Mouse (Mus musculus): ENCODE results near the gene Irf2bp1. TPM values are rescaled to one million over a fixed set of nuclear protein-coding genes. Genes with fewer than 3 reads are reported as not detected.

The Irf2bp1 gene
- 23.1 and 50.9 TPM in 2 replicates for polyA plus RNA-seq (2012; rRNA removed; ENCODE audit: low replicate concordance)

GRCm38 (mm10) chr7:19003902-19004630 is at the start of gene Irf2bp1:
TSS of gene Irf2bp1 (plus strand) at chr7:19004044.

DNA sequence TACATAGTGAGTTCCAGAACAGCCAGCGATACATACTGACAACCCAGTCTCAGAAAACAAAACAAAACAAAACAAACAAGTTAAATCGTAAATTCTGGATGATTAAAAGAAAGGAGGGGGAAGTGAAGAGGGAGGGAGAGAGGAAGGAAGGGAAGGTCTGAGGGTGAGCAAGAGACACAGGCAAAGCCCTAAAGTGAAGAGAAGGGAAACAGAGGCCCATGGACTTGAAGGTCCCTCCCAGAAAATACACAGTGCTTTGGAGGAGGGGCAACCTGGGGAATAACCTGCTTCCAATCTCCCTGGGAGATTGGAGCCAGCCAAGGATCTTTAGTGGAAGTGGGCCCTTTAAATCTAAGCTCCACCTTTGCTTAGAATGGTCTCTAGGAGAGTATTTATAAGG is 16.7 kb upstream of the Irf2bp1 start, which contains the start of gene Nanos2:
Nanos2 (plus strand) TSS at position 301 of the 400 bp plus-strand sequence.

DNA sequence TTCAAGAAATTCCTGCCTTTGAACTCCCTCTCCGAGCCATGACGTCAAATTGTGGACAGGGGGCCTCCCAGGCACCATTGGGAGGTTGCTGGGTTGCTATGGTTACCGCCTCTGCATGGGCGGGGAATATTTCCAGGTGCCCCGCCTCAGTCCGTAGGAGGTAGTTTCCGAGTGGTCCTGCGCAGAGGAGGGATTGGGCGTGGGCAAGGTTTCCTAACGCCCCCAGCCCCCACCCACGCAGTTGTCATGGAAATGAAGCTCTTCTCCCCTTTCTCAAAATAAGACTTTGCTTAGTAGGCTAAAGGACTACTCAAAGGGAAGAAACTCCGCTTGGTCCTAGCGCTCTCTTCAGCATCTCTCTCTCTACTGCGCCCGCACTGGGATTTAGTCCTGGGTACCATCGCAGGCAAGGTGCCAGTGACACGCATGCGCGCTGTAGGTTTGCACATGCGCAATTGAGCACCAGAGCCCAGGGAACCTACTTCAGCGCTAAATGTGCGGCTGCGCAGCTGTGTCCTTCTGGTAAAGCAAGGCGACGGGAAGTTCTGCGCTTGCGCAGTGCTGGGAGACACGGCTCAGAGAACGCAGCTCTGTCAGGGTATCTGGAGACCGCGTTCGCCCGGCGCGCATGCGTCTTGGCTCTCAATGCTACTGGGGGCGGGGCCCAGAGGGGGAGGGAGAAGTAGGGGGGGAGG is 13.1 kb upstream of the Irf2bp1 start, which contains the start of gene Mypop:
Mypop (plus strand) TSS at position 645 of the 695 bp plus-strand sequence.

GRCm38 (mm10) chr7:19023357-19023814 is 19.5 kb downstream of the Irf2bp1 start, which contains the start of gene Foxa3:
TSS of gene Foxa3 (minus strand) at chr7:19023538.

DNA sequence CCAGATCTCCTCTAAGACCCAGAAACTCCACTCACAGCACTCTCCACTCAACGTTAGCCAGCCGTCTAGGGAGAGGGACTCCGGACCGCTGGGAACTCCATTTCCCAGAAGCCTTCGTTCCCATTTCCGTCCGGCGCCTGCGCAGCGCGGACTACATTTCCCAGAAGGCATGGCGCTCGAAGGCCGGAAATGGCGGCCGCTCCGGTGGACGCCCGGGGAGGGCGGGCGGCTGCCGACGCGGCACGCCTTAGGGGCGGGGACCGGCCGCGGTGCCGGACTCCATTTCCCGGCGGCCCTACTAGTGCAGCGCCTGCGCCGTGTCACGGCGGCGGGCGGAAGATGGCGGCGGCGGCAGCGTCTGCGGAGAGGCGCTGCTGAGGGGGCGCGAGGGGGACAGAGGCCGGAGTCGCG is 20.3 kb downstream of the Irf2bp1 start, which contains the start of gene Sympk:
Sympk (plus strand) TSS at position 282 of the 411 bp plus-strand sequence.

GRCm38 (mm10) chr7:19054047-19054776 is 50.4 kb downstream of the Irf2bp1 start, which contains the start of gene Rsph6a:
TSS of gene Rsph6a (plus strand) at chr7:19054690.

Other genes with a start within 250 kb of the Irf2bp1 start
- not detected in 2 replicates for gene Psg19, start 205.5 kb upstream of the Irf2bp1 start, polyA plus RNA-seq (2012; rRNA removed; ENCODE audit: low replicate concordance)
- 0.06 and 0.09 TPM in 2 replicates for gene Psg17, start 182.4 kb upstream of the Irf2bp1 start, polyA plus RNA-seq (2012; rRNA removed; ENCODE audit: low replicate concordance)
- 8.4 and 13.8 TPM in 2 replicates for gene Mill2, start 164.1 kb upstream of the Irf2bp1 start, polyA plus RNA-seq (2012; rRNA removed; ENCODE audit: low replicate concordance)
- 35.8 and 92.8 TPM in 2 replicates for gene Pglyrp1, start 132.7 kb upstream of the Irf2bp1 start, polyA plus RNA-seq (2012; rRNA removed; ENCODE audit: low replicate concordance)
- 16.6 and 33.5 TPM in 2 replicates for gene Ccdc61, start 93.6 kb upstream of the Irf2bp1 start, polyA plus RNA-seq (2012; rRNA removed; ENCODE audit: low replicate concordance)
- 1.0 and 1.6 TPM in 2 replicates for gene Nova2, start 78.2 kb upstream of the Irf2bp1 start, polyA plus RNA-seq (2012; rRNA removed; ENCODE audit: low replicate concordance)
- gene Nanos2, start 16.6 kb upstream of the Irf2bp1 start, polyA plus RNA-seq (2012; rRNA removed; ENCODE audit: low replicate concordance): 0.11 TPM in 1 of 2 replicates, not detected in the other
- 8.8 and 14.6 TPM in 2 replicates for gene Mypop, start 12.8 kb upstream of the Irf2bp1 start, polyA plus RNA-seq (2012; rRNA removed; ENCODE audit: low replicate concordance)
- gene Foxa3, start 19.5 kb downstream of the Irf2bp1 start, polyA plus RNA-seq (2012; rRNA removed; ENCODE audit: low replicate concordance): 0.13 and 0.27 TPM in 2 replicates
- gene Sympk, start 20.3 kb downstream of the Irf2bp1 start, polyA plus RNA-seq (2012; rRNA removed; ENCODE audit: low replicate concordance): 71.7 and 98.5 TPM in 2 replicates
- gene Rsph6a, start 50.6 kb downstream of the Irf2bp1 start, polyA plus RNA-seq (2012; rRNA removed; ENCODE audit: low replicate concordance): not detected in 2 replicates
- 64.7 and 84.3 TPM in 2 replicates for gene Dmwd, start 72.2 kb downstream of the Irf2bp1 start, polyA plus RNA-seq (2012; rRNA removed; ENCODE audit: low replicate concordance)
- gene Dmpk, start 79.8 kb downstream of the Irf2bp1 start, polyA plus RNA-seq (2012; rRNA removed; ENCODE audit: low replicate concordance): 287 and 339 TPM in 2 replicates
- gene Six5, start 90.5 kb downstream of the Irf2bp1 start, polyA plus RNA-seq (2012; rRNA removed; ENCODE audit: low replicate concordance): 42.9 and 52.4 TPM in 2 replicates
- not detected in 2 replicates for gene Gm4969, start 114.3 kb downstream of the Irf2bp1 start, polyA plus RNA-seq (2012; rRNA removed; ENCODE audit: low replicate concordance)
- gene Fbxo46, start 115.8 kb downstream of the Irf2bp1 start, polyA plus RNA-seq (2012; rRNA removed; ENCODE audit: low replicate concordance): 9.6 and 18.2 TPM in 2 replicates
- gene Qpctl, start 145.2 kb downstream of the Irf2bp1 start, polyA plus RNA-seq (2012; rRNA removed; ENCODE audit: low replicate concordance): 17.8 and 20.1 TPM in 2 replicates
- gene Snrpd2, start 145.7 kb downstream of the Irf2bp1 start, polyA plus RNA-seq (2012; rRNA removed; ENCODE audit: low replicate concordance): 11.0 and 13.8 TPM in 2 replicates
- gene Gipr, start 162.1 kb downstream of the Irf2bp1 start, polyA plus RNA-seq (2012; rRNA removed; ENCODE audit: low replicate concordance): 3.8 and 4.0 TPM in 2 replicates
- 40.4 and 52.1 TPM in 2 replicates for gene Eml2, start 172.4 kb downstream of the Irf2bp1 start, polyA plus RNA-seq (2012; rRNA removed; ENCODE audit: low replicate concordance)
- 23.4 and 23.5 TPM in 2 replicates for gene Gpr4, start 208.5 kb downstream of the Irf2bp1 start, polyA plus RNA-seq (2012; rRNA removed; ENCODE audit: low replicate concordance)
- gene Opa3, start 224.3 kb downstream of the Irf2bp1 start, polyA plus RNA-seq (2012; rRNA removed; ENCODE audit: low replicate concordance): 33.0 and 51.8 TPM in 2 replicates

Data from mammary gland, adult 2 months (tissue).